8 mouse cellular contexts compared by ENCODE assay signal in genomic region chr2:132879261-132880044, GRCm38 (mm10). TPM values are rescaled to one million over a fixed set of nuclear protein-coding genes. Genes with fewer than 3 reads are reported as not detected.
DNase-seq lines count a peak whose midpoint lies in the region; ATAC-seq and TF ChIP-seq lines count a peak whose summit lies in the region.

No protein-coding gene starts in this region.

- no peak overlapping the region for H3K27ac ChIP-seq in forebrain, postnatal 0 days (ENCODE audit: low read depth, low read length)
- H3K27ac ChIP-seq in intestine, postnatal 0 days (ENCODE audit: low read depth, low read length), result no peak overlapping the region
- H3K27ac ChIP-seq in stomach, embryonic 16.5 days (ENCODE audit: low read length), result no peak overlapping the region

- peak overlapping the region; percentile 91 for H3K4me2 ChIP-seq in forebrain, postnatal 0 days (ENCODE audit: low read depth)
- H3K4me2 ChIP-seq in intestine, postnatal 0 days (replicated peaks; ENCODE audit: low read depth), result peak overlapping the region; percentile 87
- peak overlapping the region; percentile 92 for H3K4me2 ChIP-seq in stomach, embryonic 16.5 days (ENCODE audit: low read depth, low read length)

- H3K36me3 ChIP-seq in forebrain, postnatal 0 days (ENCODE audit: insufficient read depth), result no peaks in the 10 kb centered on the region
- H3K36me3 ChIP-seq in intestine, postnatal 0 days (ENCODE audit: control insufficient read depth, insufficient read depth), result no peaks in the 10 kb centered on the region
- H3K36me3 ChIP-seq in stomach, embryonic 16.5 days (ENCODE audit: control insufficient read depth, insufficient read depth, low read length), result no peaks in the 10 kb centered on the region

- no peak for TF ChIP-seq CTCF in forebrain, postnatal 0 days (IDR thresholded peaks at IDR 0.05; ENCODE audit: low read depth)
- TF ChIP-seq CTCF in intestine, postnatal 0 days (IDR thresholded peaks at IDR 0.05; ENCODE audit: low read depth), result no peak

- DNase-seq in cerebellum, adult 8-10 months, result no peak
- peak; percentile 8 to 18 for DNase-seq in spleen, postnatal 36 days (ENCODE audit: low spot score in 2 of 2)
- no peak for DNase-seq in spleen, adult 12 weeks (ENCODE audit: low spot score)
- DNase-seq in forebrain, postnatal 0 days, result peak; percentile 81

- peaks cover 34% of the 10 kb centered on the region for H3K27me3 ChIP-seq in forebrain, postnatal 0 days (ENCODE audit: insufficient read depth, low read length)
- H3K27me3 ChIP-seq in intestine, postnatal 0 days (replicated peaks; ENCODE audit: control insufficient read depth, insufficient read depth, low read length), result peaks cover 34% of the 10 kb centered on the region
- peaks cover 29% of the 10 kb centered on the region for H3K27me3 ChIP-seq in stomach, embryonic 16.5 days (ENCODE audit: control insufficient read depth, insufficient read depth, low read length)

- peak; percentile 40; the same call in 1 of the 2 replicates for ATAC-seq in cerebellum, adult (ENCODE audit: insufficient number of reproducible peaks, low FRiP score, low TSS enrichment)
- peak; percentile 87 for ATAC-seq in forebrain, postnatal 0 days
- peak; percentile 22 for ATAC-seq in intestine, postnatal 0 days
- ATAC-seq in megakaryocyte progenitor cell, adult 5-6 weeks (replicated peaks; ENCODE audit: poor library complexity), result peak; percentile 59
- peak; percentile 76 for ATAC-seq in stomach, embryonic 16.5 days (ENCODE audit: insufficient read depth, low FRiP score)

- H3K9ac ChIP-seq in forebrain, postnatal 0 days, result peak overlapping the region; percentile 39
- no peak overlapping the region for H3K9ac ChIP-seq in intestine, postnatal 0 days (ENCODE audit: low read depth, low read length)
- H3K9ac ChIP-seq in stomach, embryonic 16.5 days (ENCODE audit: low read length), result peak overlapping the region; percentile 65

- peak overlapping the region; percentile 47 for H3K4me3 ChIP-seq in forebrain, postnatal 0 days (ENCODE audit: low read depth, low read length)
- H3K4me3 ChIP-seq in intestine, postnatal 0 days (ENCODE audit: low read depth, low read length), result peak overlapping the region; percentile 43
- H3K4me3 ChIP-seq in stomach, embryonic 16.5 days (replicated peaks; ENCODE audit: low read length), result peak overlapping the region; percentile 52

- no peaks in the 10 kb centered on the region for H3K9me3 ChIP-seq in forebrain, postnatal 0 days (ENCODE audit: low read length)
- no peaks in the 10 kb centered on the region for H3K9me3 ChIP-seq in intestine, postnatal 0 days (ENCODE audit: control insufficient read depth)
- no peaks in the 10 kb centered on the region for H3K9me3 ChIP-seq in stomach, embryonic 16.5 days (replicated peaks; ENCODE audit: control insufficient read depth, low read length)

- H3K4me1 ChIP-seq in forebrain, postnatal 0 days (ENCODE audit: insufficient read depth), result no peaks in the 10 kb centered on the region
- H3K4me1 ChIP-seq in intestine, postnatal 0 days (replicated peaks; ENCODE audit: control insufficient read depth, insufficient read depth, low read length), result no peaks in the 10 kb centered on the region; the same call in 1 of the 2 replicates
- peaks cover 12% of the 10 kb centered on the region; the same call in 1 of the 2 replicates for H3K4me1 ChIP-seq in stomach, embryonic 16.5 days (ENCODE audit: control insufficient read depth, insufficient read depth, low read length)

- 1% methylated on average over 58 of the region's 58 CpGs for WGBS in forebrain, postnatal 0 days
- WGBS in intestine, postnatal 0 days, result under 1% methylated on average over 58 of the region's 58 CpGs
- WGBS in stomach, embryonic 16.5 days, result under 1% methylated on average over 58 of the region's 58 CpGs

RNA-seq across cellular contexts. Expression of gene Lrrn4, which starts 1.2 kb away (rescaled TPM):
- total RNA-seq in forebrain, postnatal 0 days (2014; rRNA removed), result 0.46 and 1.5 TPM in 2 replicates
- 0.30 and 0.47 TPM in 2 replicates for polyA plus RNA-seq in forebrain, postnatal 0 days (2015; fragmentation: Nextera tagmentation; extraction: Ambion mirVana)
- polyA plus RNA-seq in intestine, postnatal 0 days (2015; fragmentation: Nextera tagmentation; extraction: Ambion mirVana), result 9.5 and 9.8 TPM in 2 replicates
- total RNA-seq in megakaryocyte progenitor cell, adult 5-6 weeks (2015), result 0.07 and 0.37 TPM in 2 replicates
- total RNA-seq in megakaryocyte progenitor cell, adult 5-6 weeks (2017), result 0.04 and 0.37 TPM in 2 replicates
- 9.5 and 11.5 TPM in 2 replicates for polyA plus RNA-seq in stomach, embryonic 16.5 days (2015; fragmentation: Nextera tagmentation; extraction: Ambion mirVana)

RNA-seq across cellular contexts. Expression of gene Crls1, which starts 33.0 kb away (rescaled TPM):
- total RNA-seq in forebrain, postnatal 0 days (2014; rRNA removed), result 37.7 and 41.9 TPM in 2 replicates
- polyA plus RNA-seq in forebrain, postnatal 0 days (2015; fragmentation: Nextera tagmentation; extraction: Ambion mirVana), result 22.0 and 24.4 TPM in 2 replicates
- 36.6 and 39.0 TPM in 2 replicates for polyA plus RNA-seq in intestine, postnatal 0 days (2015; fragmentation: Nextera tagmentation; extraction: Ambion mirVana)
- total RNA-seq in megakaryocyte progenitor cell, adult 5-6 weeks (2015), result 45.2 and 47.4 TPM in 2 replicates
- 45.0 and 48.6 TPM in 2 replicates for total RNA-seq in megakaryocyte progenitor cell, adult 5-6 weeks (2017)
- polyA plus RNA-seq in stomach, embryonic 16.5 days (2015; fragmentation: Nextera tagmentation; extraction: Ambion mirVana), result 8.2 and 9.2 TPM in 2 replicates

Comparison
In these comparisons a context has a peak if more than half of its experiments do, and no peak if none do; other contexts are left out.
1. DNase-seq: peak in spleen, postnatal 36 days (2 of 2) and forebrain, postnatal 0 days (single experiment); none in cerebellum, adult 8-10 months (single experiment) and spleen, adult 12 weeks (single experiment).
2. ATAC-seq: peak in every context shown above with its lines; median percentile 87 in forebrain, postnatal 0 days; 76 in stomach, embryonic 16.5 days; 59 in megakaryocyte progenitor cell, adult 5-6 weeks; 40 in cerebellum, adult; 22 in intestine, postnatal 0 days.
3. Peak in every context shown above with its lines, with median percentiles within 50 percentile points of each other: H3K4me2 ChIP-seq and H3K4me3 ChIP-seq.